Mouse (Mus musculus): ENCODE data around the gene Oog4. TPM values are rescaled to one million over a fixed set of nuclear protein-coding genes. Genes with fewer than 3 reads are reported as not detected.

Gene Oog4
- polyA plus RNA-seq, 1 experiment from 2014 or later = not detected

Other genes with a start within 250 kb of the Oog4 start
- gene Prdm2, start 237.3 kb downstream of the Oog4 start, polyA plus RNA-seq (2015; fragmentation: Nextera tagmentation; extraction: Ambion mirVana) = 12.0 and 13.5 TPM in 2 replicates
- 46.9 and 51.6 TPM in 2 replicates for gene Pdpn, start 150.8 kb downstream of the Oog4 start, polyA plus RNA-seq (2015; fragmentation: Nextera tagmentation; extraction: Ambion mirVana)
- 0.38 and 0.69 TPM in 2 replicates for gene Lrrc38, start 100.6 kb downstream of the Oog4 start, polyA plus RNA-seq (2015; fragmentation: Nextera tagmentation; extraction: Ambion mirVana)
- not detected in 2 replicates for gene Pramel1, start 55.9 kb downstream of the Oog4 start, polyA plus RNA-seq (2015; fragmentation: Nextera tagmentation; extraction: Ambion mirVana)
- gene Pramef8, start 37.9 kb downstream of the Oog4 start, polyA plus RNA-seq (2015; fragmentation: Nextera tagmentation; extraction: Ambion mirVana) = 21.7 and 23.2 TPM in 2 replicates
- not detected in 2 replicates for gene Gm13043, start 61.0 kb upstream of the Oog4 start, polyA plus RNA-seq (2015; fragmentation: Nextera tagmentation; extraction: Ambion mirVana)
- gene Gm13040, start 85.6 kb upstream of the Oog4 start, polyA plus RNA-seq (2015; fragmentation: Nextera tagmentation; extraction: Ambion mirVana) = not detected in 2 replicates
- not detected in 2 replicates for gene BC080695, start 101.4 kb upstream of the Oog4 start, polyA plus RNA-seq (2015; fragmentation: Nextera tagmentation; extraction: Ambion mirVana)
- not detected in 2 replicates for gene Gm13057, start 101.4 kb upstream of the Oog4 start, polyA plus RNA-seq (2015; fragmentation: Nextera tagmentation; extraction: Ambion mirVana)
- not detected in 2 replicates for gene Gm13083, start 164.7 kb upstream of the Oog4 start, polyA plus RNA-seq (2015; fragmentation: Nextera tagmentation; extraction: Ambion mirVana)
- gene Gm13088, start 206.9 kb upstream of the Oog4 start, polyA plus RNA-seq (2015; fragmentation: Nextera tagmentation; extraction: Ambion mirVana) = not detected in 2 replicates

Data from hindbrain, embryonic 16.5 days (tissue).